Comparison of ENCODE assay signal across 15 mouse cellular contexts in the genomic region with DNA sequence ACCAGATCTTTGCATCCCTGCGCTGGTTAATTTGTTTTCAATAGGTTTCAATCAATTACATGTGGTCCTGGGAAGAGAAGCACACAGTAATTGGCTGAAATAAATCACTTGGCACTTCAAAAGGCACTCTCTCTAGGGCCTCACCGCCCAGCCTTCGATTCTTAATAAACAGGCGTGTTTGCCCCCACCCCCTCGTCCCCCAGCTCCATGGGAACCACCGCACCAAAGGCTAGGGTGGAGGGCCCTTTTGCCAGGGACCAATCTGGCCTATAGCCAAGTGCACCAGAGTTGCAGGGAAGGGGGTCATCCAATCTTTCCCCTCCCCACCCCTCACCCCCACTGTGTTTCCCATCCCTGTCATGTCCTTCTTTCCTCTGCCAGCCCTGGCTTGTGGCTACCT.
DNase-seq lines count a peak whose midpoint lies in the region; ATAC-seq and TF ChIP-seq lines count a peak whose summit lies in the region.
"Had no signal": no experiment of that assay in that cellular context is flagged by ENCODE, and none has a peak within 500 bp of the region (broad histone marks: within the 10 kb centered on the region; RNA-seq: fewer than 3 reads in every experiment).

No protein-coding gene starts in this region.

- ATAC-seq in forebrain, embryonic 13.5 days, result peak; percentile 14; the same call in 1 of the 2 replicates
- ATAC-seq in neural tube, embryonic 12.5 days (ENCODE audit: low FRiP score, low read depth), result peak; percentile 55
- ATAC-seq in megakaryocyte progenitor cell, adult 5-6 weeks (replicated peaks; ENCODE audit: poor library complexity), result no peak
- ATAC-seq: intestine, embryonic 15.5 days had no signal

- 7% methylated on average over 6 of the region's 6 CpGs for WGBS in forebrain, embryonic 13.5 days
- WGBS in neural tube, embryonic 12.5 days, result 13% methylated on average over 6 of the region's 6 CpGs

- no peak for TF ChIP-seq CTCF in layer of hippocampus, adult 2 months (conservative IDR thresholded peaks at IDR 0.05)

- H3K9ac ChIP-seq in forebrain, embryonic 13.5 days, result no peak overlapping the region; the same call in 1 of the 2 replicates
- H3K9ac ChIP-seq in neural tube, embryonic 12.5 days, result no peak overlapping the region
- H3K9ac ChIP-seq: embryonic facial prominence, embryonic 15.5 days; intestine, embryonic 15.5 days; lung, embryonic 15.5 days had no signal

- no peaks in the 10 kb centered on the region for H3K36me3 ChIP-seq in forebrain, embryonic 13.5 days (ENCODE audit: poor library complexity, severe bottlenecking)
- H3K36me3 ChIP-seq in neural tube, embryonic 12.5 days, result no peaks in the 10 kb centered on the region
- H3K36me3 ChIP-seq: embryonic facial prominence, embryonic 15.5 days; intestine, embryonic 15.5 days; kidney, embryonic 15.5 days; lung, embryonic 15.5 days had no signal

- no peak overlapping the region for H3K4me2 ChIP-seq in forebrain, embryonic 13.5 days
- 0 out of 2 replicates have a peak overlapping the region, but pooled peaks have one; percentile 10 for H3K4me2 ChIP-seq in neural tube, embryonic 12.5 days (replicated peaks)
- H3K4me2 ChIP-seq: embryonic facial prominence, embryonic 15.5 days; heart, embryonic 11.5 days; intestine, embryonic 15.5 days; kidney, embryonic 15.5 days; lung, embryonic 15.5 days had no signal

- no peaks in the 10 kb centered on the region for H3K9me3 ChIP-seq in forebrain, embryonic 13.5 days (replicated peaks)
- no peaks in the 10 kb centered on the region for H3K9me3 ChIP-seq in neural tube, embryonic 12.5 days
- H3K9me3 ChIP-seq: embryonic facial prominence, embryonic 15.5 days; intestine, embryonic 15.5 days; kidney, embryonic 15.5 days; lung, embryonic 15.5 days had no signal

- H3K4me3 ChIP-seq in layer of hippocampus, adult 2 months, result no peak overlapping the region
- no peak overlapping the region for H3K4me3 ChIP-seq in brown adipose tissue, adult 24 weeks (ENCODE audit: insufficient read depth, low read depth, low read length)
- no peak overlapping the region for H3K4me3 ChIP-seq in forebrain, embryonic 13.5 days
- H3K4me3 ChIP-seq in neural tube, embryonic 12.5 days, result no peak overlapping the region
- H3K4me3 ChIP-seq: embryonic facial prominence, embryonic 15.5 days; intestine, embryonic 15.5 days; kidney, embryonic 15.5 days; lung, embryonic 15.5 days had no signal

- peak overlapping the region; percentile 88 for H3K27ac ChIP-seq in layer of hippocampus, adult 2 months
- H3K27ac ChIP-seq in brown adipose tissue, adult 24 weeks (replicated peaks; ENCODE audit: low read depth, low read length), result peak overlapping the region; percentile 86; the same call in 1 of the 2 replicates
- peak overlapping the region; percentile 91 for H3K27ac ChIP-seq in forebrain, embryonic 13.5 days
- H3K27ac ChIP-seq in neural tube, embryonic 12.5 days, result 0 out of 2 replicates have a peak overlapping the region, but pooled peaks have one; percentile 51
- H3K27ac ChIP-seq: embryonic facial prominence, embryonic 15.5 days; intestine, embryonic 15.5 days; kidney, embryonic 15.5 days; lung, embryonic 15.5 days had no signal

- no peak for DNase-seq in layer of hippocampus, adult 2 months (ENCODE audit: low spot score in 2 of 2)
- no peak for DNase-seq in layer of hippocampus, adult 18-20 months (ENCODE audit: low spot score in 2 of 2)
- no peak for DNase-seq in layer of hippocampus, postnatal 14 days (ENCODE audit: low spot score in 2 of 2)
- DNase-seq: adrenal gland, postnatal 14 days; gastrocnemius, postnatal 14 days; thymus, adult 18-20 months had no signal

- no peaks in the 10 kb centered on the region for H3K27me3 ChIP-seq in forebrain, embryonic 13.5 days
- H3K27me3 ChIP-seq in neural tube, embryonic 12.5 days (replicated peaks), result no peaks in the 10 kb centered on the region
- H3K27me3 ChIP-seq: embryonic facial prominence, embryonic 15.5 days; intestine, embryonic 15.5 days; lung, embryonic 15.5 days had no signal

- peaks cover 7% of the 10 kb centered on the region for H3K4me1 ChIP-seq in brown adipose tissue, adult 24 weeks (ENCODE audit: control insufficient read depth, insufficient read depth, insufficient read length, low read length)
- H3K4me1 ChIP-seq in forebrain, embryonic 13.5 days, result peaks cover 41% of the 10 kb centered on the region
- H3K4me1 ChIP-seq in neural tube, embryonic 12.5 days, result peaks cover 63% of the 10 kb centered on the region
